Mouse (Mus musculus) CH12.LX (cell line): Measurements from ENCODE around the gene Erf. TPM values are rescaled to one million over a fixed set of nuclear protein-coding genes. Genes with fewer than 3 reads are reported as not detected.

Experiments
- DNase-seq: peaks from one replicate; pipeline ENCODE4 v3.0.0-alpha.2; 2013; ENCODE audit errors: extremely low read depth
- H3K27ac ChIP-seq: 2 replicates; pipeline ENCODE4 v1.5.1; 2012; ENCODE audit warnings: low read depth, mild to moderate bottlenecking, control low read depth, moderate library complexity; ENCODE audit not compliant: insufficient read depth
- H3K27me3 ChIP-seq: replicated peaks from 2 replicates; pipeline ENCODE3; 2012; ENCODE audit warnings: inconsistent platforms
- H3K36me3 ChIP-seq, 2 experiments: replicated peaks in 1 of 2; 2 replicates each; pipeline versions ENCODE3 to v1.6.1; 2012; ENCODE audit warnings: inconsistent platforms in 1 of 2, low read length in 1 of 2, mild to moderate bottlenecking in 1 of 2, mixed read lengths in 1 of 2, moderate library complexity in 1 of 2; ENCODE audit not compliant: control insufficient read depth in 1 of 2, insufficient read depth in 1 of 2
- H3K4me1 ChIP-seq, 2 experiments: 2 replicates each; pipeline ENCODE4 v1.6.1; 2012; ENCODE audit warnings: inconsistent platforms in 1 of 2, moderate library complexity in 1 of 2; ENCODE audit not compliant: insufficient read depth in 2 of 2, control insufficient read depth in 1 of 2
- H3K4me2 ChIP-seq: 2 replicates; pipeline ENCODE4 v1.6.1; 2012; ENCODE audit warnings: low read depth, mild to moderate bottlenecking, control low read depth; ENCODE audit not compliant: poor library complexity, insufficient read depth, severe bottlenecking
- H3K4me3 ChIP-seq, 3 experiments: fragments of 150-350 bp in 1 of 3; sonication (generic) in 1 of 3; replicated peaks in 1 of 3; 2 replicates each; pipeline versions ENCODE3 to v1.5.1; 2011 to 2012; ENCODE audit warnings: low read depth in 2 of 3, low read length in 2 of 3, mild to moderate bottlenecking in 2 of 3, moderate library complexity in 2 of 3, control low read depth in 1 of 3, improper control_type of control experiment in 1 of 3, inconsistent platforms in 1 of 3, mixed read lengths in 1 of 3; ENCODE audit not compliant: poor library complexity in 1 of 3
- H3K79me2 ChIP-seq: replicated peaks from 2 replicates; pipeline ENCODE4 v1.6.1; 2012; ENCODE audit warnings: mild to moderate bottlenecking, moderate library complexity; ENCODE audit not compliant: control insufficient read depth, poor library complexity, insufficient read depth, severe bottlenecking; ENCODE audit errors: extremely low read depth
- H3K9ac ChIP-seq: 2 replicates; pipeline ENCODE4 v1.6.1; 2012; ENCODE audit warnings: low read depth, mild to moderate bottlenecking, control low read depth, moderate library complexity; ENCODE audit not compliant: insufficient read depth
- H3K9me3 ChIP-seq: replicated peaks from 2 replicates; pipeline ENCODE3; 2012; ENCODE audit warnings: low read length, inconsistent platforms, mixed read lengths
- CHD2 ChIP-seq: IDR thresholded peaks from 2 replicates; pipeline ENCODE4 v1.6.1; 2011; ENCODE audit warnings: low read length, improper control_type of control experiment
- ETS1 ChIP-seq: conservative IDR thresholded peaks from 2 replicates; pipeline ENCODE4 v1.6.1; 2012; ENCODE audit warnings: low read depth, mild to moderate bottlenecking, inconsistent platforms, low read length, improper control_type of control experiment, moderate library complexity
- GABPA ChIP-seq: IDR thresholded peaks from 2 replicates; pipeline ENCODE4 v1.6.1; 2012; ENCODE audit warnings: low read depth, low read length, improper control_type of control experiment, inconsistent platforms; ENCODE audit not compliant: insufficient replicate concordance
- HCFC1 ChIP-seq: IDR thresholded peaks from 2 replicates; pipeline ENCODE4 v1.6.1; 2012; ENCODE audit warnings: low read depth, mild to moderate bottlenecking, inconsistent platforms, low read length, improper control_type of control experiment
- JUN ChIP-seq: IDR thresholded peaks from 2 replicates; pipeline ENCODE4 v1.6.1; 2011; ENCODE audit warnings: low read depth, mild to moderate bottlenecking, low read length, improper control_type of control experiment, moderate library complexity; ENCODE audit not compliant: insufficient read depth
- JUND ChIP-seq: conservative IDR thresholded peaks from 2 replicates; pipeline ENCODE4 v1.6.1; 2011; ENCODE audit warnings: low read depth, low read length, improper control_type of control experiment
- MAX ChIP-seq: IDR thresholded peaks from 2 replicates; pipeline ENCODE4 v1.6.1; 2011; ENCODE audit warnings: low read length, improper control_type of control experiment
- MYC ChIP-seq: IDR thresholded peaks from 2 replicates; pipeline ENCODE4 v1.6.1; 2011; ENCODE audit warnings: low read depth, mild to moderate bottlenecking, improper control_type of control experiment, low read length
- NELFE ChIP-seq: IDR thresholded peaks from 2 replicates; pipeline ENCODE4 v1.6.1; 2011; ENCODE audit warnings: low read depth, low read length, improper control_type of control experiment
- NRF1 ChIP-seq: IDR thresholded peaks from 2 replicates; pipeline ENCODE4 v1.6.1; 2014; ENCODE audit warnings: low read depth, mild to moderate bottlenecking, inconsistent platforms, low read length, improper control_type of control experiment, moderate library complexity
- POLR2A ChIP-seq: IDR thresholded peaks from 2 replicates; pipeline ENCODE4 v1.6.1; 2011; ENCODE audit warnings: low read depth, mild to moderate bottlenecking, improper control_type of control experiment, low read length
- POLR2AphosphoS2 ChIP-seq: IDR thresholded peaks from 2 replicates; pipeline ENCODE4 v1.6.1; 2011; ENCODE audit warnings: low read depth, low read length, improper control_type of control experiment
- RAD21 ChIP-seq: IDR thresholded peaks from 2 replicates; pipeline ENCODE4 v1.6.1; 2011; ENCODE audit warnings: low read depth, mild to moderate bottlenecking, low read length, improper control_type of control experiment, moderate library complexity
- RCOR1 ChIP-seq: conservative IDR thresholded peaks from 2 replicates; pipeline ENCODE4 v1.6.1; 2012; ENCODE audit warnings: low read depth, mild to moderate bottlenecking, inconsistent platforms, low read length, improper control_type of control experiment
- SIN3A ChIP-seq: IDR thresholded peaks from 2 replicates; pipeline ENCODE4 v1.6.1; 2012; ENCODE audit warnings: low read length, improper control_type of control experiment, inconsistent platforms
- SMC3 ChIP-seq: IDR thresholded peaks from 2 replicates; pipeline ENCODE4 v1.6.1; 2011; ENCODE audit warnings: low read depth, low read length, improper control_type of control experiment
- TBP ChIP-seq: conservative IDR thresholded peaks from 2 replicates; pipeline ENCODE4 v1.6.1; 2011; ENCODE audit warnings: low read depth, low read length, improper control_type of control experiment
- TCF12 ChIP-seq: IDR thresholded peaks from 2 replicates; pipeline ENCODE4 v1.6.1; 2014; ENCODE audit warnings: low read depth, mild to moderate bottlenecking, inconsistent platforms, low read length, improper control_type of control experiment
- UBTF ChIP-seq: IDR thresholded peaks from 2 replicates; pipeline ENCODE4 v1.6.1; 2012; ENCODE audit warnings: low read depth, mild to moderate bottlenecking, inconsistent platforms, low read length, improper control_type of control experiment, moderate library complexity
- USF1 ChIP-seq: IDR thresholded peaks from 2 replicates; pipeline ENCODE4 v1.6.1; 2014; ENCODE audit warnings: low read depth, mild to moderate bottlenecking, inconsistent platforms, low read length, improper control_type of control experiment
- USF2 ChIP-seq: conservative IDR thresholded peaks from 2 replicates; pipeline ENCODE4 v1.6.1; 2011; ENCODE audit warnings: low read depth, low read length, improper control_type of control experiment
- ZKSCAN1 ChIP-seq: IDR thresholded peaks from 2 replicates; pipeline ENCODE4 v1.6.1; 2012; ENCODE audit warnings: low read depth, inconsistent platforms, low read length, improper control_type of control experiment, borderline replicate concordance
- ZNF384 ChIP-seq: IDR thresholded peaks from 2 replicates; pipeline ENCODE4 v1.6.1; 2012; ENCODE audit warnings: low read depth, low read length, improper control_type of control experiment, inconsistent platforms
- dilution Hi-C: fragments of 300-500 bp; cut with MboI; formaldehyde crosslinking; loops from 2 replicates; pipeline ENCODE4 v1.14.3; 2020; ENCODE audit warnings: low sequenced_read_pairs; ENCODE audit not compliant: extremely low pct_unique_long_range_greater_than_20kb, extremely low pct_ligation_motif_present
- in situ Hi-C: fragments of 300-500 bp; cut with MboI; formaldehyde crosslinking; loops from 3 replicates; pipeline ENCODE4 v1.14.3; 2019; ENCODE audit warnings: low sequenced_read_pairs, low pct_ligation_motif_present, low pct_unique_long_range_greater_than_20kb, mixed read lengths
- polyA plus RNA-seq: library from polyadenylated mRNA; unstranded; fragments of >175 nt; gene quantifications from 2 replicates; pipeline ENCODE4 v1.2.1, GENCODE M21; 2012; ENCODE audit warnings: low read depth; ENCODE audit not compliant: insufficient read length
- total RNA-seq, 2 experiments: library from RNA; depleted of rRNA; stranded (reverse); fragments of 300-350 nt in 1 of 2; fragments of >200 nt in 1 of 2; gene quantifications; 2 replicates each; pipeline ENCODE4 v1.2.3; 2012 to 2014

The Erf gene
- total and polyA plus RNA-seq, 3 experiments, result 6.1 to 15.4 (median 13.2) TPM

DNA sequence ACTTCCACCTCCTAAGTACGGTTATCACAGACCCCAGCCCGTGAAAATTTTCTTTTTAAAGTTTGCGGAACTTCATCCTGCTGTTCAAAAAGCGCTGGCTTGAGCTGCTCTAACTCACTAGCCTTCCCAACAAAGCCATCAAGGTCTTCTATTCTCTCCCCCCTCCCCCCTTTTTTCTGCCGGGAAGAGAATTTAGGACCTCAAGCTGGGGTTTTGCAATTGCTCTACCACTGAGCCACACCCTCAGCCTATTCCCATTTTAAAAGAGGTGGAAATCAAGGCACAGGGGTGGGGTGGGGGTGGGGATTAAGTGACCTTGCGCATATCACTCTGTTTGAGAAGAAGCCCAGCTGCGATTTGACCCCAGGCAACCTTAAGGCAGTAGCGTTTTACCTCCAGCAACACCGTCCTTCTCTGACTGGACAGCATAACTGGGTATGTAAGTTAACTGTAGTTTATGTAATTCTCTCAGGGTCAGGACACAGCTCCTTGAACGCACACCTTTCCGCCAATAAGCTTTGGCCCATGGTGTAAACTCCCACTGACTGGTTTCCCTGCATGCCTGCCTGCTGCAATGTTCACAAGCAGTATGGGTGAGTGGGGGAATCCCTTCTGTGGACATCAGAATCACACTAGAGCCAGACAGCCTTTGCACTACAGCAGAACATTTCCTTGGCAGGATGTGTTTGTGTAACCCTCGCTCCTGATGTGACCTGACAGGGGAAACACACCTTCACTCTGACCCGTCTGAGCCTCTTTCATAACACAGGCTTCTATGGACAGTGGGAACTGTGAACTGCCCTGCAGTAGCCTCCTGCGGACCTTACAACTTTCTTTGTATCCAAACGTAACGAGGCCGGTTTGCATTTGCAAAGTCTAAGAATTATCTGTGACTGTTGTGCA, 13.7 kb upstream of the Erf start:
- no peak for DNase-seq
- H3K9ac ChIP-seq, result no peak overlapping the region
- no peak overlapping the region for H3K27ac ChIP-seq
- peaks cover 0 to 9% of the 10 kb centered on the region in 2 experiments; a peak in 3 of 4 replicates for H3K4me1 ChIP-seq
- 0 out of 2 replicates have a peak, but pooled peaks cover 2% of the 10 kb centered on the region for H3K79me2 ChIP-seq
- H3K9me3 ChIP-seq, result no peaks in the 10 kb centered on the region
- H3K4me2 ChIP-seq, result no peak overlapping the region
- H3K27me3 ChIP-seq, result no peaks in the 10 kb centered on the region
- TF ChIP-seq POLR2AphosphoS2 (no peak), NRF1 (no peak), SMC3 (no peak), UBTF (no peak), SIN3A (no peak), HCFC1 (no peak), MYC (no peak), RAD21 (no peak), POLR2A (no peak), ETS1 (no peak), ZKSCAN1 (no peak), JUND (no peak), NELFE (no peak)
- dilution Hi-C loops (no loop called here), in situ Hi-C loops (no loop called here)
- H3K4me3 ChIP-seq, result no peak overlapping the region
- H3K36me3 ChIP-seq, result no peaks in the 10 kb centered on the region

DNA sequence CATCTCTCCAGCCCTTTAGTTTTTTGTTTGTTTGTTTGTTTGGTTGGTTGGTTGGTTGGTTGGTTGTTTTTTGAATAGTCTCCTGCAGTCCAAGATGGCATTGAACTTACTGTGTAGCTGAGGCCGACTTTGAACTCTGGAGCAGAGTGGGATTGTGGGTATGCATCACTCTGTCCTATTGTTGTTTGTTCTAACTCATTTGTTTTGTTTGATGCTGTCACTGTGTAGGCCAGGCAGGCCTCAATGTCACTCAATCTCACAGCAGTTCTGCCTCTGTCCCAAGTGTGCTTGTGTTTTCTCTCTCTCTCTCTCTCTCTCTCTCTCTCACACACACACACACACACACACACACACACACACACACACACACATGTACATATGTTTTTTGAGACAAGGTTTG, 11.3 kb upstream of the Erf start:
- Histone ChIP-seq H3K36me3 (no peaks in the 10 kb centered on the region), H3K9ac (no peak overlapping the region), H3K27ac (no peak overlapping the region), H3K9me3 (no peaks in the 10 kb centered on the region), H3K27me3 (no peaks in the 10 kb centered on the region), H3K4me3 (no peak overlapping the region), H3K4me1 (peaks cover 0 to 6% of the 10 kb centered on the region in 2 experiments; a peak in 3 of 4 replicates), H3K4me2 (no peak overlapping the region), H3K79me2 (no peaks in the 10 kb centered on the region)
- no peak for TF ChIP-seq TBP
- TF ChIP-seq RAD21, result no peak
- no peak for TF ChIP-seq ETS1
- no peak for TF ChIP-seq MAX
- no peak for TF ChIP-seq CHD2
- no peak for TF ChIP-seq TCF12
- TF ChIP-seq ZNF384, result no peak
- no peak for TF ChIP-seq USF1
- no peak for TF ChIP-seq JUN
- TF ChIP-seq USF2, result no peak
- no peak for TF ChIP-seq GABPA
- no peak for TF ChIP-seq SMC3
- TF ChIP-seq RCOR1, result no peak
- no peak for DNase-seq
- dilution Hi-C loops, result no loop called here
- in situ Hi-C loops, result no loop called here
